Mouse (Mus musculus): ENCODE measurements around the gene Kiss1r. TPM values are rescaled to one million over a fixed set of nuclear protein-coding genes. Genes with fewer than 3 reads are reported as not detected.
A peak's percentile ranks its signal among the peaks of the same experiment; 100 is the strongest.

Gene Kiss1r
- polyA plus RNA-seq, 1 experiment from 2014 or later = 0.97 TPM

- WGBS = under 1% methylated on average over 63 of the region's 63 CpGs
- peak within 1 kb of the TSS; percentile 85 for H3K4me3 ChIP-seq (replicated peaks; ENCODE audit: low read length)
- H3K27me3 ChIP-seq (ENCODE audit: control insufficient read depth, insufficient read depth, low read length) = peaks cover 11% of the 10 kb centered on the region
- peak within 1 kb of the TSS; percentile 92 for H3K4me2 ChIP-seq (ENCODE audit: low read depth, low read length)
- no peaks in the 10 kb centered on the region for H3K9me3 ChIP-seq (replicated peaks; ENCODE audit: control insufficient read depth, low read length)
- H3K36me3 ChIP-seq (ENCODE audit: control insufficient read depth, insufficient read depth, low read length) = peaks cover 8% of the 10 kb centered on the region; the same call in 1 of the 2 replicates
- H3K27ac ChIP-seq (ENCODE audit: low read length) = peak within 1 kb of the TSS; percentile 95
- peaks cover 20% of the 10 kb centered on the region for H3K4me1 ChIP-seq (ENCODE audit: control insufficient read depth, insufficient read depth, low read length)
- ATAC-seq (ENCODE audit: insufficient read depth, low FRiP score) = peak; percentile 85
- H3K9ac ChIP-seq (ENCODE audit: low read length) = peak within 1 kb of the TSS; percentile 89
These were observed 9.9 kb downstream of the Kiss1r start, which contains the start of gene Arid3a for GRCm38 (mm10) chr10:79926491-79927323. Gene Arid3a, plus strand, starts transcription at chr10:79927043.

GRCm38 (mm10) chr10:79927324-79928029 is 10.7 kb downstream of the Kiss1r start:
- Histone ChIP-seq H3K9me3 (replicated peaks; ENCODE audit: control insufficient read depth, low read length) (no peaks in the 10 kb centered on the region), H3K4me2 (ENCODE audit: low read depth, low read length) (peak overlapping the region; percentile 92), H3K36me3 (ENCODE audit: control insufficient read depth, insufficient read depth, low read length) (peaks cover 13% of the 10 kb centered on the region; the same call in 1 of the 2 replicates), H3K9ac (ENCODE audit: low read length) (peak overlapping the region; percentile 89), H3K27ac (ENCODE audit: low read length) (peak overlapping the region; percentile 95), H3K27me3 (ENCODE audit: control insufficient read depth, insufficient read depth, low read length) (peaks cover 3% of the 10 kb centered on the region), H3K4me1 (ENCODE audit: control insufficient read depth, insufficient read depth, low read length) (peaks cover 26% of the 10 kb centered on the region), H3K4me3 (replicated peaks; ENCODE audit: low read length) (peak overlapping the region; percentile 85)
- 0% methylated on average over 54 of the region's 54 CpGs for WGBS
- peak; percentile 7; the same call in 1 of the 2 replicates for ATAC-seq (ENCODE audit: insufficient read depth, low FRiP score)

- Histone ChIP-seq H3K4me1 (ENCODE audit: control insufficient read depth, insufficient read depth, low read length) (peaks cover 33% of the 10 kb centered on the region), H3K4me3 (replicated peaks; ENCODE audit: low read length) (peak overlapping the region; percentile 85)
- no peak for ATAC-seq (ENCODE audit: insufficient read depth, low FRiP score)
These were observed 11.4 kb downstream of the Kiss1r start for GRCm38 (mm10) chr10:79928030-79928694.

GRCm38 (mm10) chr10:79928907-79929701 is 12.3 kb downstream of the Kiss1r start:
- peak overlapping the region; percentile 85 for H3K4me3 ChIP-seq (replicated peaks; ENCODE audit: low read length)
- H3K4me1 ChIP-seq (ENCODE audit: control insufficient read depth, insufficient read depth, low read length) = peaks cover 42% of the 10 kb centered on the region
- 27% methylated on average over 9 of the region's 9 CpGs for WGBS

More at GRCm38 (mm10) chr10:79928030-79928694, 11.4 kb downstream of the Kiss1r start:
- H3K27me3 ChIP-seq (ENCODE audit: control insufficient read depth, insufficient read depth, low read length) = no peaks in the 10 kb centered on the region; the same call in 1 of the 2 replicates
- peak overlapping the region; percentile 89 for H3K9ac ChIP-seq (ENCODE audit: low read length)
- H3K4me2 ChIP-seq (ENCODE audit: low read depth, low read length) = peak overlapping the region; percentile 92
- H3K36me3 ChIP-seq (ENCODE audit: control insufficient read depth, insufficient read depth, low read length) = peaks cover 13% of the 10 kb centered on the region; the same call in 1 of the 2 replicates
- H3K9me3 ChIP-seq (replicated peaks; ENCODE audit: control insufficient read depth, low read length) = no peaks in the 10 kb centered on the region
- peak overlapping the region; percentile 95 for H3K27ac ChIP-seq (ENCODE audit: low read length)
- 2% methylated on average over 29 of the region's 29 CpGs for WGBS

GRCm38 (mm10) chr10:79929967-79930825 is 13.4 kb downstream of the Kiss1r start:
- WGBS = 89% methylated on average over 18 of the region's 18 CpGs
- Histone ChIP-seq H3K36me3 (ENCODE audit: control insufficient read depth, insufficient read depth, low read length) (peaks cover 13% of the 10 kb centered on the region; the same call in 1 of the 2 replicates), H3K27ac (ENCODE audit: low read length) (no peak overlapping the region), H3K4me1 (ENCODE audit: control insufficient read depth, insufficient read depth, low read length) (peaks cover 53% of the 10 kb centered on the region), H3K9me3 (replicated peaks; ENCODE audit: control insufficient read depth, low read length) (no peaks in the 10 kb centered on the region), H3K4me3 (replicated peaks; ENCODE audit: low read length) (no peak overlapping the region), H3K27me3 (ENCODE audit: control insufficient read depth, insufficient read depth, low read length) (no peaks in the 10 kb centered on the region), H3K9ac (ENCODE audit: low read length) (no peak overlapping the region), H3K4me2 (ENCODE audit: low read depth, low read length) (no peak overlapping the region)
- no peak for ATAC-seq (ENCODE audit: insufficient read depth, low FRiP score)

More at GRCm38 (mm10) chr10:79928907-79929701, 12.3 kb downstream of the Kiss1r start:
- H3K9ac ChIP-seq (ENCODE audit: low read length) = peak overlapping the region; percentile 89
- H3K9me3 ChIP-seq (replicated peaks; ENCODE audit: control insufficient read depth, low read length) = no peaks in the 10 kb centered on the region
- no peak for ATAC-seq (ENCODE audit: insufficient read depth, low FRiP score)
- peak overlapping the region; percentile 92 for H3K4me2 ChIP-seq (ENCODE audit: low read depth, low read length)
- no peaks in the 10 kb centered on the region for H3K27me3 ChIP-seq (ENCODE audit: control insufficient read depth, insufficient read depth, low read length)
- peak overlapping the region; percentile 55 for H3K27ac ChIP-seq (ENCODE audit: low read length)
- peaks cover 13% of the 10 kb centered on the region; the same call in 1 of the 2 replicates for H3K36me3 ChIP-seq (ENCODE audit: control insufficient read depth, insufficient read depth, low read length)

- Histone ChIP-seq H3K27ac (ENCODE audit: low read length) (no peak overlapping the region), H3K9ac (ENCODE audit: low read length) (no peak overlapping the region), H3K4me3 (replicated peaks; ENCODE audit: low read length) (no peak overlapping the region), H3K27me3 (ENCODE audit: control insufficient read depth, insufficient read depth, low read length) (no peaks in the 10 kb centered on the region), H3K4me2 (ENCODE audit: low read depth, low read length) (no peak overlapping the region), H3K9me3 (replicated peaks; ENCODE audit: control insufficient read depth, low read length) (no peaks in the 10 kb centered on the region), H3K4me1 (ENCODE audit: control insufficient read depth, insufficient read depth, low read length) (peaks cover 54% of the 10 kb centered on the region), H3K36me3 (ENCODE audit: control insufficient read depth, insufficient read depth, low read length) (peaks cover 13% of the 10 kb centered on the region; the same call in 1 of the 2 replicates)
- ATAC-seq (ENCODE audit: insufficient read depth, low FRiP score) = no peak
- WGBS = 91% methylated on average over 16 of the region's 16 CpGs
These were observed 14.0 kb downstream of the Kiss1r start for GRCm38 (mm10) chr10:79930826-79931186.

- Histone ChIP-seq H3K4me2 (ENCODE audit: low read depth, low read length) (no peak overlapping the region), H3K27me3 (ENCODE audit: control insufficient read depth, insufficient read depth, low read length) (no peaks in the 10 kb centered on the region), H3K9ac (ENCODE audit: low read length) (no peak overlapping the region), H3K4me1 (ENCODE audit: control insufficient read depth, insufficient read depth, low read length) (peaks cover 59% of the 10 kb centered on the region), H3K36me3 (ENCODE audit: control insufficient read depth, insufficient read depth, low read length) (peaks cover 13% of the 10 kb centered on the region; the same call in 1 of the 2 replicates), H3K9me3 (replicated peaks; ENCODE audit: control insufficient read depth, low read length) (no peaks in the 10 kb centered on the region), H3K27ac (ENCODE audit: low read length) (no peak overlapping the region), H3K4me3 (replicated peaks; ENCODE audit: low read length) (no peak overlapping the region)
- WGBS = 74% methylated on average over 9 of the region's 9 CpGs
- no peak for ATAC-seq (ENCODE audit: insufficient read depth, low FRiP score)
These were observed 15.0 kb downstream of the Kiss1r start for GRCm38 (mm10) chr10:79931797-79932196.
